Mouse (Mus musculus) frontal cortex, adult 2 months (tissue): Measurements from ENCODE around the gene Plxna4. TPM values are rescaled to one million over a fixed set of nuclear protein-coding genes. Genes with fewer than 3 reads are reported as not detected.
"Not testable (repeated sequence)": the region's sequence is repeated elsewhere in the genome, so short reads cannot be mapped to it uniquely, and the experiment has no call there.

Experiments used
- DNase-seq, 2 experiments: peaks; one replicate each; pipeline ENCODE4 v3.0.0; 2022; ENCODE audit warnings: low spot score in 1 of 2; ENCODE audit errors: extremely low spot score in 1 of 2
- polyA plus RNA-seq: library from polyadenylated mRNA; depleted of rRNA; stranded (reverse); fragments of >200 nt; gene quantifications from 2 replicates; pipeline ENCODE4 v1.2.3, GENCODE M21; 2012

Plxna4 gene
- polyA plus RNA-seq, 1 experiment = 16.1 TPM

DNA sequence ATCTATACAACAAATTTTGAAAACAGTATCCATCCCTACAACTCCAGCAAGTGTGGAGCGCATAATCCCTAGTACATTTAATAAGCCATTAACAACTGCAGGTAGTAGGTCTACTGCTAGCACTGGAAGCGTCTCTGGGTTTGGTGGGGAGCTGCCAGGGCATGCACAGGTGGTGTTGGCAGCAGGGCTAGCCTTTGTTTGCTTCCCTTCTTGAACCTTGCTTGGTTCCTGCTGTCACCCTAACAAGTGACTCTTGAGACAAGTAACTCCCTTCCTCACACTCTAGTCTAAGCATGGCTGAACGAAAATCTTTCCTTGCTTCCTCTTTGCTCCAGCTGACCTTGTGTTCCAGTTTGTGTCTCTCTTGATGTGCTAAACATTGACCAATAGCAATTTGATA is 44.0 kb downstream of the Plxna4 start:
- DNase-seq = no peak

DNA sequence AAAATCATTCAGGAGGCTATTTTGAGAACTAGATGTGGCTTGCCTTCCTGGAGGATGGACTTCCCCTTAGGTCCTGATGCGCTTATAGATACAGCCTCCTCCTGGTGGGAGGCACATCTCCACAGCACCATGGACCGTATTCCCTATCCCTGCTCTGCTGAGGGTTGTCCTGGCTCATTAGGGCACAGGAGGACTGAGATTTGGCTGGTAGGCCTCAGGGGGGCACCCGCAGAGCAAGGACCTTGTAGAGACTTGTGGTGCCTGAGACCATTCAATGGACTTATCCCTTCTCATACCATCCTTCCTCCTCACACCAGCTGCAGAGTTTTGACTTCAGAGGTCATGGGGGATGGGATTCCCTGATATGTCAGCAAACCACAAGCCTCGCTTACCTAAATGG is 47.8 kb downstream of the Plxna4 start:
- no peak for DNase-seq

DNA sequence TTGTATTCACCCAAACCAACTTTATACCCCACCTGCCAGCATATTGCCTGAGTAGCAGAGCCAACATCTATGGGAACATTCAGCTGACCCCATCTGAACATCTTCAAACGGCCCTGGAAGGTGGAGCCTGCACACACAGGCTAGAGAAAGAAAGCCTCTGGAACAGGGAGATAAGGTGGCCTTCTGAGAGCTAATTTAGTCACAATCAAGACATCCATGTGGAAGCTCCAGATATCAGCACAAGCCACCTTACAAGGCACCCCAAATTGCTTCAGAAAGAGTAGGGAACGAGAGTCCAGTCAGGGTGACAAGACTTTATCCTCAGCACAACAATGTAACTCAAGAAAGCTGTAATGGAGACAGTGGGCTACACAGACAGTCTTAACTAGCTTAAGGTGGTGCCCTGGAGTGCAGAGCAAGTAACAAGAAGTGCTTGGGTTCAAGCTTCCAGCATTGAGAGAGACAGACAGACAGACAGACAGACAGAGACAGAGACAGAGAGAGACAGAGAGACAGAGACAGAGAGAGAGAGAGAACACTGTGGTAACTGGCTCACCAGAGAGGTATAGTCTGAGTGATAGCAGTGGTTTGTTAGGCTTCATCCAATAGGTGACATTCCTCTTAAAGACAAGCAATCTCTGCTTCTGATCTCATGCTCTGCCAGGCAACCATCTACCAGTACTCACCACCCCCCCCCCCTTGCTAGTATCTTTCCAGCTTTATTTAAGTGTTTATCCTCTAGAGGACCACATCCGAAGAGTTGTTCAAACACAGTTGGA is 53.8 kb downstream of the Plxna4 start:
- DNase-seq = no peak

DNA sequence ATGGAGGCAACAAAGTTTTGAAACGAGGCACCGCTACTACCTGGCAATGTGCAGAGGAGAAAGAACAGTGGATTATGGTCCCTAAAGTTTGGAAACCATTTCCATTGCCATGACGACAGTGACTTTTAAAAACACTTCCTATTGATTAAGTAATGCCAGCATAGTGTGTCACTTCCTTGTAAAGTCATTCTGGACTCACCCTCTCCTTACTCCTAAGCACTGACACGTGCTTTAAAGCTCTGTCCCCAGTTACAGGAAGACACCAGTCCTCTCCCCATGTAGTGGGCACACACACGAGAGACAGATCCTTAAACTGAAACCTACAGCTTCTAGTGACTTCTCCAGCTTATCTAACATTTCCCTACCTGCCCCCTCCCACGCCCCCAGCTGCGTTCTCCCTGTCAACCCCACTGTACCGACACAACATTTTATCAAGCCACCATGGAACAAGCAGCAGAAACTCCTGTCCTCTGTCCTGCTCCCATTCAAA is 59.9 kb downstream of the Plxna4 start:
- no peak for DNase-seq

DNA sequence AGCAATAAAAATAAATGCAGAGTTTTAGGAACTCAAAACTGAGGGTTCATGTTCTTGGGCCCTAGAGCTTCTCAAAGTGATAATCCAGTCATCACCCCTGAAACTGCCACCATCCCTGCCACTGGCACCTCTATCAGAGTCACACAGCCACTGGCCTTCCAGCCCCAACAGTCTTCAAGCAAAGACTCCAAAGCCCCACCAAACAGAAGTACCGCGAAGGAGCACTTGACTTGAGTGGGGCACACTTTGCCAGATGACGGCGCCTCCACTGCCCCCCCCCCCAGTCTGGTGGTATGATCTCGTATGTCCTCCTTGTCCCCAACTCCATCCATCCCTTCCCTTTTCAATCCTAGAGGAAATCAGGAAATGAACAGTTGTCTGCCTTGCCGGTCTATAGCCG is 60.5 kb downstream of the Plxna4 start:
- no peak for DNase-seq

DNA sequence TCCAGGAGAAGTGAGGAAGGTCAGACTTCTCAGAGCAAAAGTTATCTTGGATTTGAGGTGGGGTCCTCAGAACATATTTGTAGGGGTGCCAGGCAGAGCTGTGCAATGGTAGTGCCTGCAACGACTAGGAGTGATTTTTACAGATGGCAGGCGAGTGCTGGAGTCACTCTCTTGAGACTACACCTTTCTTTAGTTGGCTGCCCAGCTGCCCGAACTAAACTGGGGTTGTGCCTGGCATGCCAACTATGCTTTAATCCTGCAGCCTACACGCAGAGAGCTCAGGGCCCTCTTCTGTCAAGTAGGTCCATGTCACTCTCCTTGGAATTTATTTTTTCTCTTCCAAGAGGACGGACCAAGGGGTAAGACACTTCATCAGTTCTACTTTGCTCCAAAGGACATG is 61.2 kb downstream of the Plxna4 start:
- DNase-seq = no peak

DNA sequence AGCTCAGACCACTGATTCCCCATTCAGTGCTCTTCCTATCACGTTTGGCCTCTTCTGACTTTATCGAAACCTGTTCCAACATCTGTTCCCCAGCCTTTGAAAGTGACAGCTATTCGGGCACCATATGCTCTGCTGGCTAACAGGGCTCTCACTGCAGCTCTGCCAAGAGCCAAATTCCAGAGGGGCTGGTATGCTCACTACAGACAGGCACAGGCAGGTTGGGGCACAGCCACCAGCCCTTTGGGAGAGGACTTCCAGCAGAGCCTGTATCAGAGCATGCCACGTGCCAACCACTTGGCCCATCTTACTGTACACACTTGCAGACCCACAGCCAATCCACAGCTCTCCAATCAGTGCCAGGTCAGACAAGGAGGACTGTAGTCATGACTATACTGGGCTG is 67.9 kb downstream of the Plxna4 start:
- peak in 1 of 2 experiments; percentile 24 for DNase-seq

DNA sequence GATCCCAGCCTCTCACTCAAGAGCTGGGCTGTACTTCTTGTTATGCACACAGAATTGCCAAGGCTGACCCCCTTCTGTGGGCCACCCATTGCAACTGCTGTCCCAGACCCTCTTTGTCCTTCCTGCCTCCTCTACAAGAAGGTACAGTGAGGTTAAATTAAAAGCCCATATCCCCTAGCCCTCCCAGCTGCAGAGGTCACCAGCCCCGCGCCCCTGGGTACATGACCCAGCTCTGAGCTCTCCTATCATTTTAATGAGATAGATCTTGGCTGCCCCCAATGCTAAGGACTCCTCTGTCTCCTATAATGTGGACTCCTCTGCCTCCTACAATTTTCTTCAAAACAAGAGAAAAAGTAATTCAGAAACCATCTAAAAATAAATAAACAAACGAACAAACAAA is 69.4 kb downstream of the Plxna4 start:
- DNase-seq = no peak

DNA sequence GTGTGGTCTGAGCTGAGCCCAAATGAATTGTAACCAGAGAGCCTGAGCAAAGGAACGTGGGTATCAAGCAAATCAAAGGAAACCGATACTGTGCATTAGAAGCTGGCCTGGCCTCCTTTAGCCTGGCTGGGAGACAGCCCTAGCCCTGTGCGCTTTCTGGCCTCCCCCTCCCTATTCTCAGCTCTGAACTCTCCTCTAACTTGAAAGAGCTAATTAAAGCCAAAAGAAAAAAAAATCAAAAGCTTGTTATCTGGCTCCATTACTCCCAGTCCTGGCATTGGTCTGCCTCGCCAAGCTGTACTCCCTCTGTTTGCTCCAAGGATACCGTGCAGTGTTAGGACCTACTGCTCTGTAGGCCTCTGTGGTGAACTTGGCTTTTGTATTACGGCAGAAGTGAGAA is 73.9 kb downstream of the Plxna4 start:
- no peak for DNase-seq

DNA sequence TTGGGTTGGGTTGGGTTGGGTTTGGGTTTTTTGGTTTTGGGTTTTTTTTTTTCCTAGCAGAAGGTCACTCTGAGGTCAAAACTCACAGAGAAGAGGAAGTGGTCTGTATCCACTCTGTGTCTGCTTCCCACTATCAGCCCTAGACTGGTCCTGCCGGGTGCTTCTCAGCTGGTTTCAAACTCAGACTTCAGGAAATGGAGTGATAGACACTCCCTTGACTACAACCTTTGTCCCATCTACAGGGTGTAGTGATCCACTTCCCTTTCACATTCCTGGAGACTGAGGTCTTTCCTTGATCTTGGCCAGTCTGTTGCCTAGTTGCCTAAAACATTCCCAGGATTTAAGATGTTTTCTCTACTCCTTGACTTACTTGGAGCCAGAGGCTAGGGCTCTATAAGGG is 76.0 kb downstream of the Plxna4 start:
- DNase-seq = no peak

DNA sequence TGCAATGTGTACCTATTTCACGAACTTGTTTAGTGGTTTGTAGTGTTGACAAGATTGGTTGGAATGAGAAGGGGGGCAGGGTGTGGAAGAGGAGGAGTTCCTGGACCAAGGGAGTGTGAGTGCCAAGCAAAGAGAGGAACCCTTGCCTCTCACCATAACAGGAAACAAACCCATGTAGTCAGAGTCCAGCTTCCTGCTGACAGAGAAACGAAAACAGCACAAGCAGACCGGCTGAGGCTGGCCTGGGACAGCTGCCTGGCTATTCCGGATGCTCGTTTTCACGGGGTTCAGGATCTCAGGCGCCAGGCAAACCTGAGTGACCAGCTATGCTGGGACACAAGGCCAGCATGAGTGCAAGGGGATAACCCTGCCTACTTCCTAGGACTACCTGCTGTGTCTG is 77.1 kb downstream of the Plxna4 start:
- DNase-seq = no peak

DNA sequence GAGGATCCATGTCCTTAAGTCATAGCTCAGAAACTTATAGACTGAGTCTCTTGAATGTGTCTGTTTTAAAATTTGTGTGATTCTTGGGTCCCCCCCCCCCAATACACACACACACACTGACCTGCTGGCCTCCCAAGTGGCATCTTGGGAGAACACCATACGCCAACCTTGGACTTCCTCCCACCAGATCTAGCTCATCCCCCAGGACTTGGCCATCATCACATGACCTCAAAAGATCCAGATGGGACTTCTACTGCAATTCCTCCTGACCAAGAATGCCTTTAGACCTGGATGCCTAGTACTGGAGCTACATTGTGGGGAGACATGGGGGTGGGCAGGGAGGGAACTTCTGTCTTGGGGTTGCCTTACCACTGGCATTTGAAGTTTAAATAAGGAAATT is 77.5 kb downstream of the Plxna4 start:
- no peak for DNase-seq

DNA sequence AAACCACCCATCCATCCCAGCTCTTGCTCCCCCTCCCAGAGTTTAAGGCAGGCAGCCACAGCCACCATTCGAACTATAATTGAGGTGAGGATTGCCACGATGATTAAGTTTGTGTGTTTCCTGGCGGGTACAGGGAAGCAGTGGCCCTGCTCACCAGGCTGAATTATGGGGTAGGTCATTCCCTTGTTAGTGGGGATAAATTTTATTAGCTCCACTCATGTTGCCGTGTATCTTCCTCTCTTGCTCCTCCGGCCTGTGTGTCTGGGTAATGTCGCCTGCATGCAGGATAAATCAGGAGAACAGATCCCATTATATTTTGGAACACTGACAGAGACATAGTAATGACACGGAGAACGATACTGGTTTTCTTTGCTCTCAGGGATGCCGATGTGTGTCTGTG is 78.9 kb downstream of the Plxna4 start:
- DNase-seq = no peak

DNA sequence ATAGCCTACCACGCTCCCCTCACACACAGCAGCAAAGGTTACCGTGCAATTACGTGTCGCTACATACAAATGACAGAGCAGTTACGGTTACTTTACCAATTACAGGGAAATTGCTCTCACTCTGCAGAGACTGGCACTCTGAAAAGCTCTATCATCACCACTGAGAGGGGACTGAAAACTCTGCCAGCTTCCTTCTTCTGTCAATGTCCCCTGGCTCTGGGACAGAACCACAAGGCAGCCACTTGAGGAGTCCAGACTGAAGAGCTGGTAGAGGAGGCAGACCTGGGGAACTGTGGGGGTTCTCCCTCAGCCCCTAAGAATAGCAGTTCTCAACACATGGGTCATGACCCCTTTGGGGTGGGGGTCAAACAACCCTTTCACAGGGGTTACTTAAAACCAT is 83.0 kb downstream of the Plxna4 start:
- DNase-seq = no peak

DNA sequence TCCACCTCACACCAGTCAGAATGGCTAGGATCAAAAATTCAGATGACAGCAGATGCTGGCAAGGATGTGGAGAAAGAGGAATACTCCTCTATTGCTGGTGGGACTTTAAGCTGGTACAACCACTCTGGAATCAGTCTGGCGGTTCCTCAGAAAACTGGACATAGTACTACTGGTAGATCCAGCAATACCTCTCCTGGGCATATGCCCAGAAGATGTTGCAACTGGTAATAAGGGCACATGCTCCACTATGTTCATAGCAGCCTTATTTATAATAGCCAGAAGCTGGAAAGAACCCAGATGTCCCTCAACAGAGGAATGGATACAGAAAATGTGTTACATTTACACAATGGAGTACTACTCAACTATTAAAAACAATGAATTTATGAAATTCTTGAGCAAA is 86.8 kb downstream of the Plxna4 start:
- not testable (repeated sequence) for DNase-seq

DNA sequence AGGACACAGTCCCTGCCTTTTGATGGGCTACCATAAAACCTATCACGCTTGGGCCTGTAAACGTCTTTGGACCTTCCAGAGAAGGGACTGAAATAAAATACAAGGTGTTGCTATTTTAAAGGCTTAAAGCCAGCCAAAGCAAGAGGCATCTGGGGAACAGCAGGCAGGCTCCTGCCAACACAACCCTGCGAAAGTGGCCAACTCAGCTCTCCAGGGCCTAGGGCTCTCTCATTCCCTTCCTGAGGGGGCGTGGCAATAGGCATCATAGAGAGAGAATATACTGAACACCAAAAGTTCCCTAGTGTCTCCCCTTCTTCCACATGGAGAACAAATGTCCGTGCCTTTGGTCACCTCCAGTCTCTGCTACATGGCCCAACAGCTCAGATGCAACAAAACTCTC is 89.9 kb downstream of the Plxna4 start:
- DNase-seq = no peak

DNA sequence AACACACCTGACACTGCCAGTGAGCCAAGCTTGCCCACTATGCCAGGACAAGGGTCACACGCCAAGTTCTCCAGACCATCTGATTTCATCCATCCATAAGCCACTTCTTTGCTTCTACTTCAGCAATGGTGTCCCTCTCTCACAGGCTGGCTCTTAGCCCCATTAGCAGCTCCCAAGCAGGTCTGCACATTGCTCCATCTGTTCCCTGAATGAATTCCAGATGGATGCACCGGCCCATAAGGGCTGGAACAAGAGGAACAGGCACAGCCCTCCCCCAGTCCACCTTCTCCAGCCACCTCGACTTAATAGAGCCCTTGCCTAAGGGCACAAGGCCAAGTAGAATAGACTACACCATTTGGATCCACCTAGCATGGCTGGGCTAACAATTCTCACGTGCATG is 91.9 kb downstream of the Plxna4 start:
- no peak for DNase-seq

DNA sequence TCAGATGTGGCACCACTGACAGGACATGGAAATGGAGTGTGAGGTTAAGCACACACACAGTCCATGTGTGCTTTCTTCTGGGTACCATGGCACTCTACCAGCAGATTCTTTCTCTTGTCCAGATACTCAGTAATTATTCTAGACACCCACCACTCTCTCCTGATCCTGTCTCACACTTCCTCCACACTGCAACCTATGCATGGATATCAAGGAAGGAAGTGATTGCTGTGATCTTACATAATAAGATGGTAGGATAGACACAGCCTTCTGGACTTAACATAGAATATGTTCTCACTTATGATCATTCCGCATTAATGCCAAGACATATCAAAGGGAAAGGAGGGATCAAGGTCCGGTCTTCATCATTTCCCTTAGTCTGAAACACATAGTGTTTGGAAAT is 92.5 kb downstream of the Plxna4 start:
- peak in 1 of 2 experiments; percentile 37 for DNase-seq

DNA sequence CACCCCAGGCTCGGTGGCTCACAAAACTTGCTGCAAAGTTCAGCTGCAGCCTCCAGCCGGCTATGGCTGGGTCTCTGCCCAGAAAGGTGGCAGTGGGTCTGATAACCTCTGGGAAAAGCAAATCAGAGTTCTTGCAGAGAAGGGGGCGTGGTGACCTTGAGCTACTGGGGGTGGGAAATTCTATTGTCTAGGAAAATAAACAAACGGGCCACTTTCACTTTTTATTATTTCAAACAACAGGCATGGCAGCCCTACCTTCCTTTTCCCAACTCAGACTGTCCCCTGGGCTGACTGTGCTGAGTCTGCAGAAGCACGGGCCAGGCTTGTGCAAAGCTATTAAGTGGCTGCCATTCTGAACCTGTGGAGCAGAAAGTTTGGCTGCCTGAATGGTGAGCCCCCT is 94.4 kb downstream of the Plxna4 start:
- DNase-seq = no peak

DNA sequence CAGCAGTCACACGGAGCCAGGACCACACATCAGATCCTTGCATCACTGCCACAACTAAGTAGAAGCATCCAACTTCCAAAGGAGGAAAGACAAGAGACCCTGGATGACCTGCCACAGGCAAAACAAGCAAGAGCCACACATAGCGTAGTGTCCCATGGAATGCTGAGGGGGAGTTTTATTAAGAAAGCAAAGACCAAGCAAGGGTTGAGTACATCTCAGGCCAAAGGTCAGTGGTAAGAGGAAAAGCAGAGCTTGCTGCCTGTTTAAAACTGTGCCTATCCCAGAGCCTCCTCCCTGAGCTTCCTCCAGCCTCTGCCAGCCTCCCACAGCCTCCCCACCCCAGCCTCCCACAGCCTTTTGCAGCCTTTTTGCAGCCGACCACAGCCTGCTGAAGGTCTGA is 100.9 kb downstream of the Plxna4 start:
- no peak for DNase-seq

DNA sequence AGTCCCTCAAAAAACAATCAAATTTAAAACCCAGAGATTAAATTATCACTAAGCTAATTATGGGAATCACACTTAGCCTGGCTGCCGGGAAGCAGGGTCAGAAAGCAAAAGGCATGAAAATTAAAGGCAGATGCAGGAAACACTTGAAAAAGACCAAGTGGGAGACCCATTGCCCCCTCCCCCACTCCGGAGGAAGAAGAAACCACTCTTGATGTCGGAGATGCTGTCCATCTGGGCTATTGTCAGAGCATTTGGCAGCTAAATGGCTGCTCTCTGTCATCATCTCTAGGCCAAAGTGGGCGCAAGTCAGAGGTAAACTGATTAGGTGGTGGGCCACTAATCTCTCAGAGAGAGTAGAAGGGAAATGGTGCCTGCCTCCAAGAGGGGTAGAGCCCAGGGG is 105.5 kb downstream of the Plxna4 start:
- no peak for DNase-seq

DNA sequence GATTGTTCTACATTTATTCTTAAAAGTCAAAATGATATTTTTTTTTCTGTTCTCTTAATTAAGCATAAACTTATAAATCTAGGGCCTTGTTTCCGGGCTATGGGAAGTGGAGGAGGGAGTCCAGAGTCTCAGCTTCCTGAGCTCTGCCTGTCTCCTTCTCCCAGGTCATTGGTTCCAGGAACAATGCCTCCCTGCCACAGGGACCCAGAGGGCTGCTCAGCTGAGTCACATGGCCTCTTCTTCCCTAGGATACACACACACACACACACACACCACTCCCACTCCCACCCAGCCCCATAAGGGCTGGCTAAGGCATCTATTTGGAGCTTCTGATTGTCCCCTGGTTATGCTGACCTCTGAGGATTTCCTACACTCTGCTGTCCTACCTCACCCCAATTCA is 107.3 kb downstream of the Plxna4 start:
- DNase-seq = no peak

DNA sequence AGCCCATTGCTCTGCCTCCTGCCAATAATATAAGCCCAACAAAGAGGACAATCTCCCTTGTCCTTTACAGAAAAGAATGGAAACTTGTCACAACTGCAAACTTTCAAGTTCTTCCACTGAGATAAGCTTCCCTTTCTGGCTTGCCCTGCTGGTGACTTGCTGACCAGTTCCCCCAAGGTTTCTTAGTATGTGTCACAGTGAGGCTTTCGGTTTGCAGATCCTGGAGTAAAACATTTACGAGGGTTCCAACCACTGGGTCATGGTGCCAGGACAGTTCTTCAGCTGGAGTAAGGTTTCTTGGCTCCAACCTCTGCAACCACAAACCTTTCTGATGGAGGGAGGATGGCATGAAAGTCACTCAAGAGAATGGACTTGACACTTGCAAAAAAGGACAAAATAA is 108.2 kb downstream of the Plxna4 start:
- no peak for DNase-seq
